Mouse (Mus musculus) liver, adult 10 weeks (tissue): Measurements from ENCODE around the gene Galnt11. TPM values are rescaled to one million over a fixed set of nuclear protein-coding genes. Genes with fewer than 3 reads are reported as not detected.

Experiments used
- polyA plus RNA-seq: library from polyadenylated mRNA; stranded (reverse); fragments of 350-450 nt; fragmentation: Illumina TruSeq; extraction: RNeasy Lipid Tissue Mini Kit (QIAGEN cat#74804); gene quantifications from one replicate; pipeline ENCODE4 v1.2.3, GENCODE M21; 2014; ENCODE audit warnings: low read depth, low replicate concordance

Galnt11 gene
- polyA plus RNA-seq: 8.7 TPM

GRCm38 (mm10) chr5:25221604-25222003 is at the start of gene Galnt11:
Gene Galnt11, plus strand, starts transcription at chr5:25221904.

GRCm38 (mm10) chr5:25181004-25181531 is 40.6 kb upstream of the Galnt11 start, which contains the start of gene Galntl5:
Gene Galntl5, plus strand, starts transcription at chr5:25181460.

GRCm38 (mm10) chr5:25222752-25223702 is 1.3 kb downstream of the Galnt11 start, which contains the start of gene E130116L18Rik:
Gene E130116L18Rik, minus strand, starts transcription at chr5:25223153.

Other genes with a start within 250 kb of the Galnt11 start
- 36.8 TPM for gene Prkag2, start 121.3 kb upstream of the Galnt11 start, polyA plus RNA-seq
- gene Galntl5, start 40.4 kb upstream of the Galnt11 start, polyA plus RNA-seq: not detected
- gene E130116L18Rik, start 1.2 kb downstream of the Galnt11 start, polyA plus RNA-seq: not detected